Mouse (Mus musculus) heart, postnatal 0 days (tissue): Measurements from ENCODE around the gene Cfdp1. TPM values are rescaled to one million over a fixed set of nuclear protein-coding genes. Genes with fewer than 3 reads are reported as not detected.

Source experiments
- ATAC-seq: fragments of 200-750 bp; cut with Nextera tagmentation; 2 replicates; pipeline ENCODE4 v1.8.0; 2017; ENCODE audit warnings: low read depth, moderate number of reproducible peaks, moderate library complexity; ENCODE audit not compliant: insufficient read depth
- DNase-seq: peaks from one replicate; pipeline ENCODE4 v3.0.0-alpha.2; 2016; ENCODE audit warnings: low spot score
- H3K27ac ChIP-seq: fragments of 300-500 bp; sonication (generic); 2 replicates; pipeline ENCODE4 v1.5.1; 2014; ENCODE audit warnings: low read depth, mild to moderate bottlenecking
- H3K27me3 ChIP-seq: fragments of 300-500 bp; sonication (generic); 2 replicates; pipeline ENCODE4 v1.6.1; 2014; ENCODE audit warnings: low read length, mixed read lengths; ENCODE audit not compliant: control insufficient read depth, insufficient read depth
- H3K36me3 ChIP-seq: fragments of 300-500 bp; sonication (generic); replicated peaks from 2 replicates; pipeline ENCODE4 v1.6.1; 2014; ENCODE audit warnings: low read length, mixed read lengths; ENCODE audit not compliant: control insufficient read depth, insufficient read depth
- H3K4me1 ChIP-seq: fragments of 300-500 bp; sonication (generic); 2 replicates; pipeline ENCODE4 v1.6.1; 2014; ENCODE audit warnings: antibody characterized with exemption; ENCODE audit not compliant: control insufficient read depth, insufficient read depth
- H3K4me2 ChIP-seq: fragments of 300-500 bp; sonication (generic); 2 replicates; pipeline ENCODE4 v1.6.1; 2014; ENCODE audit warnings: low read depth, mild to moderate bottlenecking, low read length, moderate library complexity
- H3K4me3 ChIP-seq: fragments of 300-500 bp; sonication (generic); 2 replicates; pipeline ENCODE4 v1.5.1; 2014; ENCODE audit warnings: low read depth, low read length
- H3K9ac ChIP-seq: fragments of 300-500 bp; sonication (generic); replicated peaks from 2 replicates; pipeline ENCODE4 v1.6.1; 2014; ENCODE audit warnings: low read depth, low read length, mixed read lengths
- H3K9me3 ChIP-seq: fragments of 300-500 bp; sonication (generic); replicated peaks from 2 replicates; pipeline ENCODE4 v1.6.1; 2016; ENCODE audit warnings: low read length; ENCODE audit not compliant: control insufficient read depth
- CTCF ChIP-seq: IDR thresholded peaks from 2 replicates; pipeline ENCODE4 v1.5.1; 2016; ENCODE audit warnings: antibody characterized with exemption, control low read depth, low read depth
- EP300 ChIP-seq: IDR thresholded peaks from 2 replicates; pipeline ENCODE4 v1.6.1; 2016; ENCODE audit warnings: antibody characterized with exemption, low read depth
- WGBS: fragments of 180-500 bp; shearing (Covaris S2); extraction: QIAGEN DNeasy Blood & Tissue Kit; methylation state at CpG from one replicate; pipeline ENCODE4 v1.1.7; 2014; 5-methylcytosine and 5-hydroxymethylcytosine counted together
- polyA plus RNA-seq: library from polyadenylated mRNA; unstranded; fragments of >200 nt; fragmentation: Nextera tagmentation; extraction: Ambion mirVana; gene quantifications from 2 replicates; pipeline ENCODE4 v1.2.1, GENCODE M21; 2015
- total RNA-seq: library from RNA; depleted of rRNA; stranded (reverse); fragments of >200 nt; gene quantifications from 2 replicates; pipeline ENCODE4 v1.2.3, GENCODE M21; 2014; ENCODE audit warnings: low replicate concordance

The Cfdp1 gene
- total and polyA plus RNA-seq, 2 experiments from 2014 or later = 16.1 to 85.4 TPM

DNA sequence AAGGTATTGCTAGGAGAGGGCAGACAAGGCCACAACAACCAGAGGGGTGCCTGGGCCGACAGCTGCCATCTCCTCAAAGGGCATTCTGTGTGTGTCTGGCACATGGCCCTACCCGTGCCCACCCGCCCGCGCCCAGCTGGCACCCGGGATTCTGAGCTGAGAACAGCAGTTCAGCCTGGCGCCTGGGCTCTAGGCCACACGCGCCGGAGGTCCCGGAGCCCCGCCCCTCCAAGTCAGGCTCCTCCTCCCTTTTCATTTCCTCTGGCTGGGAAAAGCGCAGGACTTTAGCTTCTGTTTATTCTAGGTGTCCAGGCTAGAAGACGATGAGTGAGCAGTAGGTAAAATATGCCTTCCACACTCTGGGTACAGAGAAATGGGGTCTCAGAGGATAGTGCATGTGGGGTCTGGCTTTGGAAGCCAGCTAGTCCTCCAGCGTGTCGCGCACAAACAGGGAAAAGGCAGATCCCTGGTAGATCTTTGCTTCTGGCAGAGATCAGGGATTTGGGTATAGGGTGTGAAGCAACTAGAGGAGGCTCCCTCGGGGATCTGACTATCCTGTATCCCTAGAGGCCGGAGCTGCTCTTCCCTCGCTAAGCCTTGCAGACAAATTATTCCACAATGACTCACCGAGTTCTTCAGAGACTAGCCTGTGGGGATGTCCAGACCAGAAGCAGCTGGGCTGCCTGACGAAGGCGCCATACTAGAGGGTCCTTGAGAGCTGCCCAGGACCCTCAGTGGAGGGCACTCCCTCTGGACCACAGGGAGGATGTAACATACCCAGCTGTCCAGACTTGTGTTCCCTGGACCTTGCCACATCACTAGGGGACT, 108.3 kb downstream of the Cfdp1 start:
- ATAC-seq (peak; percentile 45; the same call in 1 of the 2 replicates), DNase-seq (peak; percentile 75)
- Histone ChIP-seq H3K4me2 (peak overlapping the region; percentile 52), H3K4me3 (peak overlapping the region; percentile 18), H3K9me3 (no peaks in the 10 kb centered on the region), H3K9ac (0 out of 2 replicates have a peak overlapping the region, but pooled peaks have one; percentile 7), H3K4me1 (peaks cover 33% of the 10 kb centered on the region), H3K27ac (peak overlapping the region; percentile 75), H3K27me3 (no peaks in the 10 kb centered on the region), H3K36me3 (no peaks in the 10 kb centered on the region)
- WGBS = 3% methylated on average over 23 of the region's 23 CpGs
- TF ChIP-seq CTCF (no peak), EP300 (no peak)

DNA sequence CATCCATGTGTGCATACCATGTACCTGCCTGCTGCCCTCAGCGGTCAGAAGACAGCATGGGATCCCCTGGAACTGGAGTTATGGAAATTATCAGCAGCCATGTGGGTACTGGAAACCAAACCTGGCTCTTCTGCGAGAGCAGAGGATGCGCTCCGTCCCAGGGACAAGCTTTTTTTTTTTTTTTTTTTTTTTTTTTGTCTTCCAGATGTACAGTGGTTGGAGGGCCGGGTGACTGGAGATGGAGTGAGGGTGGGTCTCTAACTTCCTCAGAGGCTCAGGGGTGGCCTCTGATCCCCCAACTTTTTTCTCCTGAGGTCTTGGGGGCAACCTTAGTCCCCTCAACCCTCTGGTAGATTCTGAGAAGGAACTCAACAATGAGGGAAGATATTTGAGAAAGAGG, 109.0 kb downstream of the Cfdp1 start:
- no peak for ATAC-seq
- no peak for DNase-seq
- no peaks in the 10 kb centered on the region for H3K27me3 ChIP-seq
- H3K36me3 ChIP-seq = no peaks in the 10 kb centered on the region
- peaks cover 41% of the 10 kb centered on the region for H3K4me1 ChIP-seq
- H3K9me3 ChIP-seq = no peaks in the 10 kb centered on the region
- H3K27ac ChIP-seq = peak overlapping the region; percentile 75
- no peak for TF ChIP-seq CTCF
- H3K9ac ChIP-seq = 0 out of 2 replicates have a peak overlapping the region, but pooled peaks have one; percentile 7
- H3K4me3 ChIP-seq = no peak overlapping the region
- H3K4me2 ChIP-seq = peak overlapping the region; percentile 52
- WGBS = 62% methylated on average over 5 of the region's 5 CpGs

DNA sequence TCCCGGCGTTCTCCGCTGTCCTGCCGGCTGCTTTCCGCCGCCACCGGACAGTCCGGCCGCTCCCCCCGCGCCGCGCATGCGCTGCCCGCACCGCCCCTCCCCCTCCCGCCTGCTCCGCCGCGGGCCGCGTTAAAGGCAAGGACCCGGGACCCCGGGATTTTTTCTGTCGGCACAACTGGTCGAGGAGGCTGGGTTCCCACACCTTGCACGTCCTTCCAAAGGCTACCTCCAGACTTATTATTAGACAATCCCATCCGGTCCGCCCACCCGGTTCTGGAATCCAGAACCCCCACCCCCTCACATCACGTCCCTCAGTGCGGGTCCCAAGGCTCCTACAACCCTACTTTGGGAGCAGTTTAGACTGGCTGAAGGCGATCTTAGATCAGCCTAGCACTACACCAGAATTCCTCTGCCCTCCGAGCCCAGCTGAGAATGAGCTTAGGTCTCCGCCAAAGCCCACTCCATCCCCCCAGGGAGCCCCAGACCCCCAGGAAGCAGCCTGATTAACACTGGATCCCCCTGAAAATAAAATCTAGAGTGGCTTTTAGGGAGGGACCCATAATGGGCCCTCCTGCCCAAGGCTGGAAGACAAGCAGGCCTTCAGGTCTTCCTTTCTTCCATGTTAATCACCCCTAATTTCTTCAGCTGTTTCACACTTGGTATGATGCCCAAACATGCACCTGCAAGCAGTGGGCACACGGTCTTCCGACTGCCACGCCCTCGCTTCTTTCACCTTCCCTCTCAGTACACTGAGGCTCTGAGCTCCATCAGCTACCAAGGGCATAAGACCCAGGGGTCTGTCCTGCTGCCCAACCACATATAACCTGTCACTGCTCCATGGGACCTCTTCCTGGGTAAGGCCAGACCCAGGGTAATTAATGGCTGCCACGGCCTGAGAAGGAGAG, 110.0 kb downstream of the Cfdp1 start, which contains the start of gene Bcar1:
TSS of gene Bcar1 (minus strand) at position 18 of the 905 bp plus-strand sequence.
- 13% methylated on average over 36 of the region's 40 CpGs for WGBS
- peaks cover 51% of the 10 kb centered on the region for H3K4me1 ChIP-seq
- peak within 1 kb of the TSS; percentile 82 for H3K4me2 ChIP-seq
- H3K27ac ChIP-seq = peak within 1 kb of the TSS; percentile 92
- peak within 1 kb of the TSS; percentile 95 for H3K9ac ChIP-seq
- no peaks in the 10 kb centered on the region for H3K36me3 ChIP-seq
- H3K9me3 ChIP-seq = no peaks in the 10 kb centered on the region
- no peak for TF ChIP-seq CTCF
- peak; percentile 31; the same call in 1 of the 2 replicates for TF ChIP-seq EP300
- peak within 1 kb of the TSS; percentile 93 for H3K4me3 ChIP-seq
- no peaks in the 10 kb centered on the region for H3K27me3 ChIP-seq
- ATAC-seq (peak; percentile 58), DNase-seq (peak; percentile 76)

DNA sequence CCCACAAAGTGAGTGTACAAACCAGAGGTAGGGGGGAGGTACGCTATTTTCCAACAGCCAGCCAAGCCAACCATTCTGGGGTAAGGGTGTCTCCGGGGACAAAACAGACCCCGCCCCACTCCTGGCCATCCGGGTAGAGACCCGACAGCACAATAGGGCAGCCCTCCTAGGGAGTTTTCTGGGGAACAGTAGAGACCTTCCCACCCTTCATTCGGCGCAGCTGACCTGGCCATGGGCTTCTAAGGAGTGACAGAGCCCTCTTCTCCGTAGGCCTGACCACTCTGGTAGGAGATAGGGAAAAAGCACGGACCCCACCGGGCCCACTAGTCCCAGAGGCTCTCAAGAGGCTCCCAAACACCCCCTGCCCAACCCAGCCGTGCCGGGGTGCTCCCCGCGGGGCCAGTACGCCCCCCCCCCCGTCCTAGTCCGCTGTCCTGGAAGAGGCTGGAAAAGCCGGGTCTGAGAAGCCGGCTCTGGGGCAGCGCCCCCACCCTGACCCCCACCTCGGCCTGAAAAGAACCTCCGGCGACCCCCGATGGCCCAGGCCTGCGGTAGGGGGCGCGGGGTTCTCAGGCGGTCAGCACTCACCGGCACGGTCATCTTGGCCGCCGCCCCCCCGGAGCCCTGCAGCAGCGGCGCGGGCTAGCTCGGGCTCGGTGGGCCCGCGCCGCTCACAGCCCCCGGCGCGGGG, 110.8 kb downstream of the Cfdp1 start:
- Histone ChIP-seq H3K36me3 (no peaks in the 10 kb centered on the region), H3K27ac (peak overlapping the region; percentile 92), H3K4me1 (peaks cover 53% of the 10 kb centered on the region), H3K9ac (peak overlapping the region; percentile 95), H3K4me3 (peak overlapping the region; percentile 93), H3K9me3 (no peaks in the 10 kb centered on the region), H3K27me3 (no peaks in the 10 kb centered on the region), H3K4me2 (peak overlapping the region; percentile 82)
- peak; percentile 12 for ATAC-seq
- under 1% methylated on average over 35 of the region's 44 CpGs for WGBS
- DNase-seq = no peak
- no peak for TF ChIP-seq CTCF
- TF ChIP-seq EP300 = no peak
